Mouse (Mus musculus): Measurements from ENCODE around the gene Ankrd23. TPM values are rescaled to one million over a fixed set of nuclear protein-coding genes. Genes with fewer than 3 reads are reported as not detected.

The Ankrd23 gene
- total and polyA plus RNA-seq, 3 experiments: 2.8 to 6.1 (median 3.7) TPM

DNA sequence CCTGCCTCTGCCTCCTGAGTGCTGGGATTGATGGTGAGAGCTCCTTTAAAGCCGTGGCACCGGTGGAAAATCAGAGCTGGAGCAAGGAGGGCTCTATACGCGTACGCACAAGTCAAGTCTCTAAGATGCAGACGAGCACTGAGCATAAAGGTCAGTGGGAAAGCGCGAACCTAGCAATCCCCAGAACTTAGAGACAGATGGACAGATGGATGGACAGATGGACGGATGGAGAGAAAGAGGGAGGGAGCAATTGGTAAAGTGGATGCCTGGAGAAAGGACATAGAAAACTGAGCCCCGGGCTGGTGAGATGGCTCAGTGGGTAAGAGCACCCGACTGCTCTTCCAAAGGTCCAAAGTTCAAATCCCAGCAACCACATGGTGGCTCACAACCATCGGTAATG lies 4.1 kb upstream of the Ankrd23 start:
- in situ Hi-C loops (cut with MboI; ENCODE audit: low pct_ligation_motif_present, low pct_unique_long_range_greater_than_20kb, low sequenced_read_pairs) (no loop called here), dilution Hi-C loops (cut with MboI; ENCODE audit: extremely low pct_ligation_motif_present, extremely low pct_unique_long_range_greater_than_20kb, low sequenced_read_pairs) (no loop called here)
- DNase-seq (ENCODE audit: extremely low read depth): no peak

DNA sequence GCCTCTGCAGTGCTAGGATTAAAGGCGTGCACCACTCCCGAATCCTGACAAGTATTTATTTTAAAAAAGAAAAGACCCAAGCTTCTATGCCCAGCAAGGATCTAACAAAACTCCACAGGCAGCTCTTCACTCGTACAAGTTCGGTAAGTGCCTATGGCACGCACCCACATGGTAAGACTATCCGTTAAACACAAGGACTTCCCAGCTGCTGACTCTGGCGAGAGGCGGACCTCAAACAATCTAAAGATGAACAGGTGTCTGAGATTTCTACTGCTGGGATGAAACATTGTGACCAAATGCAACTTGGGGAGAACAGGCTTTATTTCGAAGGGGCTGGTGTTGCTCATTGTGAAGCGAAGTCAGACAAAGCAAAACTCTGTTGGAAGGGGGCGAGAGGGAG lies 3.4 kb upstream of the Ankrd23 start:
- no peak overlapping the region for H3K4me3 ChIP-seq (replicated peaks in 1 of 3; ENCODE audit: low read depth in 2 of 3, low read length in 2 of 3, poor library complexity in 1 of 3)
- no peaks in the 10 kb centered on the region for H3K27me3 ChIP-seq (replicated peaks)
- no peak overlapping the region for H3K9ac ChIP-seq (ENCODE audit: insufficient read depth, low read depth)
- no peak overlapping the region for H3K4me2 ChIP-seq (ENCODE audit: insufficient read depth, low read depth, poor library complexity, severe bottlenecking)
- DNase-seq (ENCODE audit: extremely low read depth): no peak
- no peak overlapping the region for H3K27ac ChIP-seq (ENCODE audit: insufficient read depth, low read depth)
- no peak for TF ChIP-seq MAX (IDR thresholded peaks at IDR 0.05; ENCODE audit: low read length)
- TF ChIP-seq KAT2A (IDR thresholded peaks at IDR 0.05; ENCODE audit: insufficient replicate concordance, low read length): no peak
- no peak for TF ChIP-seq ZMIZ1 (IDR thresholded peaks at IDR 0.05; ENCODE audit: low read depth, low read length)
- no peak for TF ChIP-seq USF2 (conservative IDR thresholded peaks at IDR 0.05; ENCODE audit: low read depth, low read length)
- no peak for TF ChIP-seq MAZ (IDR thresholded peaks at IDR 0.05; ENCODE audit: low read depth, low read length)
- TF ChIP-seq MXI1 (IDR thresholded peaks at IDR 0.05; ENCODE audit: low read depth, low read length): no peak
- no peak for TF ChIP-seq E2F4 (IDR thresholded peaks at IDR 0.05; ENCODE audit: insufficient replicate concordance, low read depth, low read length)
- no peaks in the 10 kb centered on the region for H3K9me3 ChIP-seq (replicated peaks; ENCODE audit: low read length)
- dilution Hi-C loops (cut with MboI; ENCODE audit: extremely low pct_ligation_motif_present, extremely low pct_unique_long_range_greater_than_20kb, low sequenced_read_pairs) (no loop called here), in situ Hi-C loops (cut with MboI; ENCODE audit: low pct_ligation_motif_present, low pct_unique_long_range_greater_than_20kb, low sequenced_read_pairs) (no loop called here)
- H3K4me1 ChIP-seq (ENCODE audit: control insufficient read depth in 1 of 2, insufficient read depth in 2 of 2): no peaks in the 10 kb centered on the region
- no peaks in the 10 kb centered on the region for H3K79me2 ChIP-seq (replicated peaks; ENCODE audit: control insufficient read depth, extremely low read depth, insufficient read depth, poor library complexity, severe bottlenecking)
- peaks cover 47 to 83% of the 10 kb centered on the region in 2 experiments for H3K36me3 ChIP-seq (replicated peaks in 1 of 2; ENCODE audit: control insufficient read depth in 1 of 2, insufficient read depth in 1 of 2, low read length in 1 of 2)

More for the DNA sequence above, 4.1 kb upstream of the Ankrd23 start:
- no peak for TF ChIP-seq MAZ (IDR thresholded peaks at IDR 0.05; ENCODE audit: low read depth, low read length)
- TF ChIP-seq EP300 (IDR thresholded peaks at IDR 0.05; ENCODE audit: low read length): no peak
- no peak for TF ChIP-seq CHD2 (IDR thresholded peaks at IDR 0.05; ENCODE audit: low read length)
- no peak for TF ChIP-seq TBP (conservative IDR thresholded peaks at IDR 0.05; ENCODE audit: low read depth, low read length)
- TF ChIP-seq KAT2A (IDR thresholded peaks at IDR 0.05; ENCODE audit: insufficient replicate concordance, low read length): no peak
- TF ChIP-seq MAX (IDR thresholded peaks at IDR 0.05; ENCODE audit: low read length): no peak
- TF ChIP-seq RAD21 (IDR thresholded peaks at IDR 0.05; ENCODE audit: low read depth, low read length): no peak
- no peak for TF ChIP-seq JUND (conservative IDR thresholded peaks at IDR 0.05; ENCODE audit: low read depth, low read length)
- TF ChIP-seq BHLHE40 (IDR thresholded peaks at IDR 0.05; ENCODE audit: low read depth, low read length): no peak
- TF ChIP-seq E2F4 (IDR thresholded peaks at IDR 0.05; ENCODE audit: insufficient replicate concordance, low read depth, low read length): no peak
- TF ChIP-seq HCFC1 (IDR thresholded peaks at IDR 0.05; ENCODE audit: low read depth, low read length): no peak
- no peak for TF ChIP-seq UBTF (IDR thresholded peaks at IDR 0.05; ENCODE audit: low read depth, low read length)
- H3K79me2 ChIP-seq (replicated peaks; ENCODE audit: control insufficient read depth, extremely low read depth, insufficient read depth, poor library complexity, severe bottlenecking): no peaks in the 10 kb centered on the region
- H3K27ac ChIP-seq (ENCODE audit: insufficient read depth, low read depth): no peak overlapping the region
- H3K27me3 ChIP-seq (replicated peaks): no peaks in the 10 kb centered on the region
- no peak overlapping the region for H3K9ac ChIP-seq (ENCODE audit: insufficient read depth, low read depth)
- H3K36me3 ChIP-seq (replicated peaks in 1 of 2; ENCODE audit: control insufficient read depth in 1 of 2, insufficient read depth in 1 of 2, low read length in 1 of 2): peaks cover 47 to 77% of the 10 kb centered on the region in 2 experiments
- no peak overlapping the region for H3K4me3 ChIP-seq (replicated peaks in 1 of 3; ENCODE audit: low read depth in 2 of 3, low read length in 2 of 3, poor library complexity in 1 of 3)
- no peak overlapping the region for H3K4me2 ChIP-seq (ENCODE audit: insufficient read depth, low read depth, poor library complexity, severe bottlenecking)
- H3K4me1 ChIP-seq (ENCODE audit: control insufficient read depth in 1 of 2, insufficient read depth in 2 of 2): peaks cover 0 to 5% of the 10 kb centered on the region in 2 experiments; a peak in 2 of 4 replicates
- no peaks in the 10 kb centered on the region for H3K9me3 ChIP-seq (replicated peaks; ENCODE audit: low read length)

Data from CH12.LX (cell line).